Mouse (Mus musculus): ENCODE data around the gene Pitx2. TPM values are rescaled to one million over a fixed set of nuclear protein-coding genes. Genes with fewer than 3 reads are reported as not detected.
A peak's percentile ranks its signal among the peaks of the same experiment; 100 is the strongest.

Gene Pitx2
- total RNA-seq, 1 experiment = 9.8 TPM

DNA sequence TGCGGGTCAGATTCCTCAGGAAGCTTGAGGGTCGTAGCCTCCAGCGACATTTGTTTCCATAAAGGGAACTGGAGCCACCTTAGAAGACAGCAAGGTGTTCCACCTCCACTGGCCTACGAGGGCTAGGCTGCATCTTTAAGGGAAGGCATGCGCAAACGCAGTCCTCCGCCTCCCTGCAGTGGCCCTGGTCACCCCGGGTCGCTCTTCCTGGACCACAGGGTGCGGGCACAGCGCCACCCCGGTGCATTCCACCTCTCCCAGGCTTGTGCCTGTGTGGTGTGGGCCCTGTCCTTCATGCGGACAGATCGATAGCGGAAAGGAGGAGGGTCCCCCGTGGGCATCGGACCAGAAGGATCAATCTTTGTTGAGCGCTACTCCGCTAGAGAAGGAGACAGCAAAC, 56.6 kb downstream of the Pitx2 start:
- DNase-seq (ENCODE audit: low read depth, low spot score) = no peak
- Histone ChIP-seq H3K36me3 (ENCODE audit: control insufficient read depth, insufficient read depth, low read length, poor library complexity, severe bottlenecking) (no peaks in the 10 kb centered on the region), H3K9ac (ENCODE audit: insufficient read depth, low read depth, low read length, poor library complexity, severe bottlenecking) (no peak overlapping the region)

DNA sequence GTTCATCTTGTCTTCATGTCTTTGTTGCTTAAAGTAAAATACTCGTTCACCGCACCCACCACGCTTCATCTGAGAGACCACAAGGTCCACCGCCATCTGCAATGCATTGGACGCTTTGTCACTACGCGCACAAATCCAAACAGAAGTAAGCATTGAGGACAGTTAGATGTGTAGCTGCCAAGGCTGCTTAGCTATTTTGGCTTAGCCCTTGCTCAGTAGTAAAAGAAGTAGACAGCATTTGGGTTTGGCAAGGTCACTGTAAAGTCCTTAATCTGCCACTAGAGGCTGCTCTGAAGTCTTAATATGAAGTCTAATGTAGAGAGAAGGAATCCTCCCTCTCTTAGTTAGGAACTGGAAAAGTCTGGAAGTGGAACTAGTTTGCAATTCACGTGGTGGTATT, 57.1 kb downstream of the Pitx2 start:
- DNase-seq (ENCODE audit: low read depth, low spot score) = peak; percentile 31
- no peaks in the 10 kb centered on the region for H3K36me3 ChIP-seq (ENCODE audit: control insufficient read depth, insufficient read depth, low read length, poor library complexity, severe bottlenecking)
- peaks cover 0 to 5% of the 10 kb centered on the region in 2 experiments; a peak in 1 of 4 replicates for H3K4me1 ChIP-seq (ENCODE audit: control insufficient read depth in 2 of 2, insufficient read depth in 2 of 2, low read length in 2 of 2, poor library complexity in 1 of 2)
- in situ Hi-C loops (cut with MboI; ENCODE audit: low sequenced_read_pairs in 2 of 2, unreplicated experiment in 2 of 2) = no loop called here
- H3K27ac ChIP-seq (ENCODE audit: insufficient read depth, low read depth, low read length, poor library complexity, severe bottlenecking) = no peak overlapping the region
- H3K4me3 ChIP-seq (ENCODE audit: insufficient read depth in 1 of 2, low read depth in 1 of 2, low read length in 2 of 2, poor library complexity in 1 of 2, severe bottlenecking in 1 of 2) = peak overlapping the region in 1 of 2 experiments; percentile 53; a peak in 2 of 4 replicates
- TF ChIP-seq ZC3H11A (IDR thresholded peaks at IDR 0.05; ENCODE audit: borderline replicate concordance, low read depth, low read length) = no peak
- no peak for TF ChIP-seq MAFK (IDR thresholded peaks at IDR 0.05; ENCODE audit: insufficient read depth, low read depth, low read length)
- TF ChIP-seq CHD2 (IDR thresholded peaks at IDR 0.05; ENCODE audit: low read depth, low read length) = no peak
- no peak for TF ChIP-seq HCFC1 (IDR thresholded peaks at IDR 0.05; ENCODE audit: borderline replicate concordance, insufficient read depth, low read length)
- TF ChIP-seq ZNF384 (IDR thresholded peaks at IDR 0.05; ENCODE audit: low read depth, low read length) = no peak
- H3K9ac ChIP-seq (ENCODE audit: insufficient read depth, low read depth, low read length, poor library complexity, severe bottlenecking) = no peak overlapping the region
- H3K9me3 ChIP-seq (ENCODE audit: control insufficient read depth, insufficient read depth, low read depth, low read length) = no peaks in the 10 kb centered on the region

More for the DNA sequence above, 56.6 kb downstream of the Pitx2 start:
- no peak overlapping the region for H3K27ac ChIP-seq (ENCODE audit: insufficient read depth, low read depth, low read length, poor library complexity, severe bottlenecking)
- H3K4me3 ChIP-seq (ENCODE audit: insufficient read depth in 1 of 2, low read depth in 1 of 2, low read length in 2 of 2, poor library complexity in 1 of 2, severe bottlenecking in 1 of 2) = peak overlapping the region; percentile 10 to 53; a peak in 3 of 4 replicates
- in situ Hi-C loops (cut with MboI; ENCODE audit: low sequenced_read_pairs in 2 of 2, unreplicated experiment in 2 of 2) = no loop called here
- TF ChIP-seq ZC3H11A (IDR thresholded peaks at IDR 0.05; ENCODE audit: borderline replicate concordance, low read depth, low read length) (no peak), CHD2 (IDR thresholded peaks at IDR 0.05; ENCODE audit: low read depth, low read length) (no peak), ZNF384 (IDR thresholded peaks at IDR 0.05; ENCODE audit: low read depth, low read length) (no peak), MAFK (IDR thresholded peaks at IDR 0.05; ENCODE audit: insufficient read depth, low read depth, low read length) (no peak), HCFC1 (IDR thresholded peaks at IDR 0.05; ENCODE audit: borderline replicate concordance, insufficient read depth, low read length) (no peak)
- peaks cover 0 to 5% of the 10 kb centered on the region in 2 experiments; a peak in 1 of 4 replicates for H3K4me1 ChIP-seq (ENCODE audit: control insufficient read depth in 2 of 2, insufficient read depth in 2 of 2, low read length in 2 of 2, poor library complexity in 1 of 2)
- H3K9me3 ChIP-seq (ENCODE audit: control insufficient read depth, insufficient read depth, low read depth, low read length) = no peaks in the 10 kb centered on the region

DNA sequence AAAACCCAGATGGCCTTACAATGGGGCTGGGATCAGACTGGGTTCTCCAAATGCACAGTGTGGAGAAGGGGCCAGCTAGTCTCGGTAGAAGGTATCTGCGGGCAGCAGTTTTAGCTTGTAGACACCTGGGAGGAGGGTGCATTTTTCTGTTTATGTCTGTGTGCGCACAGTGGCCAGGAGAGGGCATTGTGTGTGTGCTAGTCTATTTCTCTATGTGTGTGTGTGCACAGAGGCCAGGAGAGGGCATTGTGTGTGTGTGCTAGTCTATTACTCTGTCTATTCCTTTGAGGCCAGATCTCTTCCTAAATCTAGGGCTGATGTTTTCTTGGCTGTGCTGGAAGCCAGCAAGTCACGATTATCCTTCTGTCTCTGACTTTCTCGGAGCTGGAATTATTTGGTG, 58.8 kb downstream of the Pitx2 start:
- no peaks in the 10 kb centered on the region for H3K9me3 ChIP-seq (ENCODE audit: control insufficient read depth, insufficient read depth, low read depth, low read length)
- in situ Hi-C loops (cut with MboI; ENCODE audit: low sequenced_read_pairs in 2 of 2, unreplicated experiment in 2 of 2) = no loop called here

More for the DNA sequence above, 58.8 kb downstream of the Pitx2 start:
- TF ChIP-seq HCFC1 (IDR thresholded peaks at IDR 0.05; ENCODE audit: borderline replicate concordance, insufficient read depth, low read length) (no peak), ZC3H11A (IDR thresholded peaks at IDR 0.05; ENCODE audit: borderline replicate concordance, low read depth, low read length) (no peak), ZNF384 (IDR thresholded peaks at IDR 0.05; ENCODE audit: low read depth, low read length) (no peak), CHD2 (IDR thresholded peaks at IDR 0.05; ENCODE audit: low read depth, low read length) (no peak), MAFK (IDR thresholded peaks at IDR 0.05; ENCODE audit: insufficient read depth, low read depth, low read length) (no peak)
- H3K4me1 ChIP-seq (ENCODE audit: control insufficient read depth in 2 of 2, insufficient read depth in 2 of 2, low read length in 2 of 2, poor library complexity in 1 of 2) = peaks cover 0 to 5% of the 10 kb centered on the region in 2 experiments; a peak in 1 of 4 replicates
- no peak overlapping the region for H3K4me3 ChIP-seq (ENCODE audit: insufficient read depth in 1 of 2, low read depth in 1 of 2, low read length in 2 of 2, poor library complexity in 1 of 2, severe bottlenecking in 1 of 2)
- no peak overlapping the region for H3K9ac ChIP-seq (ENCODE audit: insufficient read depth, low read depth, low read length, poor library complexity, severe bottlenecking)
- H3K27ac ChIP-seq (ENCODE audit: insufficient read depth, low read depth, low read length, poor library complexity, severe bottlenecking) = no peak overlapping the region
- H3K36me3 ChIP-seq (ENCODE audit: control insufficient read depth, insufficient read depth, low read length, poor library complexity, severe bottlenecking) = no peaks in the 10 kb centered on the region
- DNase-seq (ENCODE audit: low read depth, low spot score) = no peak

Other genes with a start within 250 kb of the Pitx2 start
- 0.16 and 0.54 TPM in 2 replicates for gene Enpep, start 132.8 kb downstream of the Pitx2 start, total RNA-seq (2012; rRNA removed)